Mouse (Mus musculus) G1E-ER4 (cell line): ENCODE data around the gene Smap2. TPM values are rescaled to one million over a fixed set of nuclear protein-coding genes. Genes with fewer than 3 reads are reported as not detected.

Source experiments
- GATA1 ChIP-seq: IDR thresholded peaks from one replicate; pipeline ENCODE4 v1.8.0; 2012; ENCODE audit warnings: low read length, inconsistent platforms
- polyA plus RNA-seq: library from polyadenylated mRNA; stranded (reverse); fragments of >175 nt; gene quantifications from 2 replicates; pipeline ENCODE4 v1.2.3, GENCODE M21; 2012

Gene Smap2
- polyA plus RNA-seq, 1 experiment: 36.8 TPM

DNA sequence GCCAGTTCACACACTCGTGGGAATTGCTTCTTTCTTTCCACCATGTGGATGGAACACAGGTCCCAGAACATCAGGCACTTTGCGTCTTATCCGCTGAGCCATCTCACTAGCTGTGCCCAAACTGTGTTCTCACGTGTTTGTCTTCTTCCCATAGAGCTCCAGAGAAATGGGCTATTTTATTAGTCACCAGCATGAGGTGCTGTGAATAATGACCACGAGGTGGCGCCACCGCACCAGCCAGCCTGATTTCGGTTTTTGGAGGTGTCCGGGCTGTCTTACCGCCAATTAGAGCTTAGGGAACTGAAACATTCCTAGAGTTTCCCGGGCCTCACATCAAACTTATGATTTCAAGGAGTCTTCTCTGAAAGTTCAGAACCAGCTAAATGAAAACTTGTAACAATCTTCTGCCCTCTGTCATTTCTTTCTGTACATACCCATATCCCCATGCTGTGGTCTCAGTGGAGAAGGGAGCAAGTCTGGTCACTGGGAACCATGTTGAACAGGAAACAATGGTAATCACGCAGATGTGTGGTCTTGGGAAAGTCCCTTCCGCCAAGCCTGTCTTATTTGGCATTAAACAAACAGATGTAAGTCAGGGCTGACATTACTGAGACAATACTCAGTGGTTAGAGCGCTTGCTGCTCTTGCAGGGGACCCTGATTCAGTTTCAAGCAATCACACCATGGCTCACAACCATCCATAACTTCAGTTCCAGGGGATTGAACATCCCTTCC is 11.8 kb upstream of the Smap2 start:
- no peak for TF ChIP-seq GATA1

DNA sequence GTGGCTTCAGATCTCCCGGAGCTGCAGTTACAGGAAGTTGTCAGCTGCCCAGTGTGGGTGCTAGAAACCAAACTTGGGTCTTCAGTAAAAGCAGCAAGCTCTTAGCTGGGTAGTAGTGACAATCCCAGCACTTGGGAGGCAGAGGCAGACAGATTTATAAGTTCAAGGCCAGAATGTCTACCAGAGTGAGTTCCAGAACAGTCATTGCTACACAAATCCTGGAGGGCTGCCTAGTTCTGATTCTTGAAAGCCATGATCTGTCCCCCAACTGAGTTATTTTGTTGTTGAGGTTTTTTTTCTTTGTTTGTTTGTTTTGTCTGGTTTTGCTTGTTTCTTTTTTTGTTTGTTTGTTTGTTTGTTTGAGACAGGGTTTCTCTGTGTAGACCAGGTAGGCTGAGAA is 11.1 kb upstream of the Smap2 start:
- no peak for TF ChIP-seq GATA1

DNA sequence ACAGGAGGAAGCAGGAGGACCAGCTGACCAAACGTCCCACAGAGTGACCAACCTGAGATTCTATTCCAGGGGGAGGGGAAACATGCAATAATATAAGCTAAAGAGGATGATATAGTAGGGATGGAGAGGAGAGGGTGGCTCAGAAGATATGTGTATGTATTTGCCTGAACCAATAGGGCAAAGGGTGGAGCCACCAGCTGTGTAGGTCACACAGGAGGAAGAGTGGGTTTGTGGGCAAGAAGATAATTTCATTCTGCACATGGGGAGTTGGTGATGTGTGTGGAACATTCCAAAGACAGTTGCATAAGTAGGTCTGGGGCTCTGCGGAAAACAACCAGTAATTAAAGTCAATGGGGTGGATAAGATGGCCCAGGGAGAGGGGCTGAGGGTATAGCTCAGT is 8.6 kb upstream of the Smap2 start:
- TF ChIP-seq GATA1: no peak

DNA sequence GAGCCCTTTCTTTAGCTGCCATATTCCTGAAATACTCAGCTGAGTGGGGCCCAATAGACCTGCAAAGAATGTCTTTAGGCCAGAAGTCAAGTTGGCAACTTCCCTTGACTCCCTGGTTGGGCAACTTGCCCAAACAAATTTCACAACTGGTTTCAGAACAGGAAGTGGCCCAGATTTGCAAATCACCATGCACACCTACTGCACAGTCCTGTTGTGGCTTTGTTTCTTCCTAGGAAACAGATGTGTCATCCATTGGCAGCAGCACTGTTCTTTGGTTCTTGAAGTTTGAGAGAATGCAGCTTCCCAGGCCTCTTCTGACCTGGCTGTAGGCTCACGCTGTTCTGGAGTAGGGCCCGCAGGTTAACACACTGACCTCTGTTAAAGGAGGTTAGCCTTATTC is 6.9 kb upstream of the Smap2 start:
- TF ChIP-seq GATA1: no peak

DNA sequence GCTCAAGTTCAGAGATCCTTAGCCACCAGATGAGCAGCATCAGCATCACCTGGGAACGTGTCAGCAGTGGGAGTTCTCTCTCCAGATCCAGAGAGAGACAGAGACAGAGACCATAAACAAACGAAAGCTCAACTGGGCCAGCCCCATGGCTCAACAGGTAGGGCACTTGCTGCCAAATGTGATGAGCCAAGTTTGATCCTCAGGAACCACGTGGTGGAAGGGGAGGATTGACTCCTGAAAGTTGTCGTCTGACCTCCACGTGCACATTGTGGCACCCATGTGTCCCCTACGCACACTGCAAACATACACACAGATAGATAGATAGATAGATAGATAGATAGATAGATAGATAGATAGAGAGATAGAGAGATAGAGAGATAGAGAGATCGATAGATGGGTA is 6.4 kb upstream of the Smap2 start:
- no peak for TF ChIP-seq GATA1

DNA sequence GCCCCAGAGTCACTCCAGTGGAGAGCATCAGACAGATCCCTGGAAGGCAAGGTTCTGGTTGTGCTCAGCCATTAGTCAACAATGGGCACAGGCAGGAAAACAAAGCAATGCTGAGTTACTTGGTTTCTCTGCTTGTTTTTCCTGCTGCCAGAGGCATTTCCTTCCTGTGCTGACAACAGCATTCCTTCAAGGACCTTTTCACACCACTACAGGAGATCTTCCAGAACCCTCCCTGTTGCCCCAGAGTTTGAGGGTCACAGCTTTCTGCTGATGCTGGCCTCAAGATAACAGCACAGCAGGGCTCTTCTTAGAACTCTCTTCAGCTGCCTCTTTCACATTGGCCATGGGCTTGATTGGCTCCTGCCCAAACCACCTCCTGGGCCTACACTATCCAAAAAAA is 4.9 kb upstream of the Smap2 start:
- no peak for TF ChIP-seq GATA1

DNA sequence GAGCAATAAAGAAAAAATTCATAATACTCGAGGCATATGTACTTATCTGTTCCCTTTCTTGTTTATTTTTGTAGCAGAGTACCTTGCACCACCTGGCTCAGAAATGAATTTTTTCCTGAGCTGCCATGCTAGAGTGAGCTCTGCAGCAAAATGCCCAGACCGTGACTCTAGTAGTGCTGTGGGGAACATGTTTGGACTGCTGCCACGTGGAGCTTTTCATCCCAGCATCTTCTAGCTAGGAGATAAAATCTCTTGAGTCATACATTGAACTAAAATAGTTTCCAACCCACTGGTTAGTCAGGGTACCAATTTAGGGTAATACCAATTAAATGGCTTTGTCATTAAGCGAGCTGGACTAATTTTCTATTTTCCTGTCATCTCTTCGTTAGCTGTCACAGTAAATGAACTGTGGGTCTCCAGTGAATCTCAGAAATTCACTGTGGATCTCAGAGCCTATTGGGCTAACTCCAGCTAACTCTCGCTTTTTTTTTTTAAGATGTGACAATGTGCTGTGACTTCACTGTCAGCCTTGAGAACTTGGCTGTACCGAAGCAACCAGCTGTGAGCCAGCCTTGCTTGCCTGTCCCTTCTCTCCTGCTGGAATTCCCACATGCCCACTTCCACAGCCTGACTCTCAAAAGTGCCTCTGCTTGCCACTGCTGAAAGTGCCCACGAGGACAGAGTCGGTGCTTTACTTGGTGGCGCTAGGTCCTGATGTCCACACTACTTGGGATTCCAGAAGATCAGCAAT is 3.2 kb upstream of the Smap2 start:
- no peak for TF ChIP-seq GATA1

DNA sequence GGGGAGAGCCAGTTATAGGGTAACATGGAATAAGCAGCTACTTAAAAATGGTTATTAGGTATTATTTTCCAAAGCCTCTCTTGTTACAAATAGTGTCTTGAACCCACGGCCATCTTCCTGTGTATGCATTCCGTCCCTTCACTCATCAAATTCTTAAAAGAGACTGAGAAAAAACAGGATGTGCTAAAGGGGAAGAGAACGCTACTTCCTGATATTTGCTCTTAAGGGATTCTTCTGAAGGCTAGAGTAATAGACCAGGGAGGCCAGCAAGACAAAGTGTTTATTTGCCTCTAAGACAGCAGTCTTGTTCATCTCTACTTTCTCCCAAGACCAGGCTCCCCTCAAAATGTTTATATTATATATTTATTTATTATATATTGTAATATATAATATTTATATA is 1.2 kb upstream of the Smap2 start:
- TF ChIP-seq GATA1: no peak

DNA sequence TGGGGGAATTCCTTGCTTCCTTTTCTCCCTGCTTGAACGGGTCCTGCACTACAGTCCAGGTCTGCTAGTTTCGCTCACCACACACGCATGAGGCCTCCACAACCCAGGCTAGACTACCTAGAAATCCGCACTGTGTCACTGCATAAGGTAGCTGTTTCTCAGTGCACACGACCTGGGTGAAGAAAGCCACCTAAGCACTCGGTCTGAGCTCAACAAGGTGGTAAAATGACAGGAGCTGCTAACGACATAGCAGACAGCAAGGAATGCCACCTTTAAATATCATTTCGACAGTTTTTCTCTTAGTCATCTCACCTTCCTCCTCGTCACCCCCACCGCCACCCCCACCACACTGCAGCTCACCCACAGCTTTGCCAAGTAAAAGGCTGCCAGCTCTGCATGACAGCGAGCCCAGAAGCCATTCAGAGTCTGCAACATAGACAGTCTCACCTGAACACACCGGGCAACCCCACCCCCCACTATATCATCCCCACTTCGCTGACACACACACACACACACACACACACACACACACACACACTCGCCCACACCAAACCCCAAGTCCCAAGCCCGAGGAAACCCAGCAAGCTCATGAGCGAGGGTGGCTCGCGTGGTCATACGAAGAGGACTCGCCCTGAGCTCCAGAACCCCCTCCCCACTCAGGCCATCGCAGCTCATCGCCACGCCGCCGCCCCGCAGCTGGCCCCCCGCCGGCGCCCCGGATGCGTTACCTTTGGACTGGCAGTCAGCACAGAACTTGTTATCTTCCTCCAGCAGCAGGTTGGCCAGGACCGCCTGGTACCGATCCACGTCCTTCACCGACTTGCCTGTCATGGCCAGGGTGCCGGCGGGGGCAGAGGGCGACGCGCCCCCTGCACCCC is 787 bp downstream of the Smap2 start:
- no peak for TF ChIP-seq GATA1

DNA sequence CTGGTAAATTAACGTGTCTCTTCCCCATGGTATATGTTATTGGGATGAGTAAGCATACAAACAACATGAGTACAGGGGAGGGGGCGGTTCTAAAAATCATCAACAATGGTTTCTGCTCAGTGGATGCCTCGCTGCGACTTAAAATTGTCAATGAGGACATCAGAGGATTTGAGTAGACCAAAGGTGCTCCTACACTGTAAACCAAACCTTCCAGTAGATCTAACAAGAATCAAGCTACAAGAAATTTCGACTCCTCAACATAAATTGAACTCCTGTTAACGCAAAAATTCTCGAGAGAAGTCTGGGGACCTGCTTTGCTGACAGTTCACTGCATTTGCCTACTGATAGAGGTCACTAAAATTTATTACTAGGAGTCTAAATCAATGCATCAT is 1.8 kb downstream of the Smap2 start:
- TF ChIP-seq GATA1: no peak

DNA sequence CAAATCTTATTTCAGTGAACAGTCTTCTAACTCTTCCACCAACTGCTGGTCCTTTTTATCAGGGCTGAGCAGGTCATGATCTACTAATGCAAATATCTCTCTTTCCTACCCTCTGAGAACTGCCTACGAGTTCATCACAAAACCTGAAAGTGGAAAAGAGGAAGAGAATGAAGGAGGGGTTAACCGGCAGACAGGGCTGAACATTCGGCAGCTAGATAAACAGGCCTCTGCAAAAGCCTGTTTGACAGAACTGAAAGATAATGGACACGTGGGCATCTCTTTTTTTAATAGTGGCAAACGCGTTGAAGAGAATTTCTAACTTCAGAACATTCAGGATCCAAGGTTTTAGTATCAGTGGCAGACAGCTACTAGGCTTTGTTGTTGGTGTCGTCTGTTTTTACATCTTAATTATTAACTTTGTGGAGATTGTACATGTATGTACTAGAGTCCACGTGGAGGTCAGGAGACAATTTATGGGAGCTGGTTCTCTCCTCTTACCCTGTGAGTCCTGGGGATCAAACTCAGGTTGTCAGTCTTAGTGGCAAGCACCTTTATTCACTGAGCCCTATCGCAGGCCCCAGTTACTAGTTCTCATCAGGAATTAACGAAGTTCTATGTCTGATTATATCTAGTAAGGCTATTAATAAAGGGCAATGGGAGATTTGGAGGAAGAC is 2.3 kb downstream of the Smap2 start:
- peak; percentile 84 for TF ChIP-seq GATA1

DNA sequence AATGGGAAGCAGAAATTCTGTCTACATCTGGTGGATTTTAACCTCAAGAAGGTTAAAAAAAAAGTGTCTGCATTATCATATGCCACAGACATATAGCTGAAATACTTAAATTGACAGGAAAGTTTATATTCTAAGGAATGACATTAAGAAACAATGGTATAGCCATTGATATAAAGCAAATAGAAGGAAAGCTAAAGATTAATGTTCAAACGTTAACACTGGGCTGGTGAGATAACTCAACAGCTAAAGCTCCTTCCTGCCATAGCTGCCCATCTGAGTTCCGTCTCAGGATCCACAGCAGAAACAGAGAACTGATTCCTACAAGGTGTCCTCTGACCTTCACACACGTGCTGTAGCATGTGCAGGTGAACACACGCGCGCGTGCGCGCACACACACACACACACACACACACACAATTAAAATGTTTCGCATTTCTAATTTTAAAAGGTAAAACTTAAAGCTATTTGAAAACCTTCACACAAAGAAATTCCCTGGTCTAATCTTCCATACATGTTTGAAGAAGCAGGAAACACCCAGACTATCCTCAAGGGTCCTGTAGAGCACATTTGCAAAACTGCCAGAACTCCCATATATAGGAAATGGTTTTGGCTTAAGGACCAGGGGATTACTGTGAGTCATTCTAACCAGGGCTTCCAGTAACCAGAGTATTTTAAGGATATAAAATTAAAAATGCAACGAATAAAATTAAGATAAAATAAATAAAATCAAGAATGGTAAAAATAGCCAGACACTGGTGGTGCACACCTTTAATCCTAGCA is 6.1 kb downstream of the Smap2 start:
- TF ChIP-seq GATA1: no peak

DNA sequence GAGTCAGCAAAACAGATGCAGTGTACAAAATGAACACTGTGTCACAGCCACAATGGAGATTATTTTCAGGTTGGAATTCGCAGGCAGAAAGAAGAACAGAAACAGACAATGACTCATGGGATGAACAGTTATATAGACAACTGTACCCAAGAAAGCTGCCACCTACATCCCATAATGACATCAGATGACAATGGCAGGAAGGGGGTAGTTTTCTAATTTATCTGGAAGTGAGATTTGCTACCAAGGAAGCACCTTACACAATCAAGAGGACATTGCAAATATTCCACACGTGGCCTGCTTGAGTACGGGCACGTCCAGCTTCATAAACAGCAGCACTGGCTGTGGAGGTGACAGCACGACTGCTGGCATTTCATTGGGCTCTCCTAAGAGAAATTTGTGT is 7.9 kb downstream of the Smap2 start:
- no peak for TF ChIP-seq GATA1

DNA sequence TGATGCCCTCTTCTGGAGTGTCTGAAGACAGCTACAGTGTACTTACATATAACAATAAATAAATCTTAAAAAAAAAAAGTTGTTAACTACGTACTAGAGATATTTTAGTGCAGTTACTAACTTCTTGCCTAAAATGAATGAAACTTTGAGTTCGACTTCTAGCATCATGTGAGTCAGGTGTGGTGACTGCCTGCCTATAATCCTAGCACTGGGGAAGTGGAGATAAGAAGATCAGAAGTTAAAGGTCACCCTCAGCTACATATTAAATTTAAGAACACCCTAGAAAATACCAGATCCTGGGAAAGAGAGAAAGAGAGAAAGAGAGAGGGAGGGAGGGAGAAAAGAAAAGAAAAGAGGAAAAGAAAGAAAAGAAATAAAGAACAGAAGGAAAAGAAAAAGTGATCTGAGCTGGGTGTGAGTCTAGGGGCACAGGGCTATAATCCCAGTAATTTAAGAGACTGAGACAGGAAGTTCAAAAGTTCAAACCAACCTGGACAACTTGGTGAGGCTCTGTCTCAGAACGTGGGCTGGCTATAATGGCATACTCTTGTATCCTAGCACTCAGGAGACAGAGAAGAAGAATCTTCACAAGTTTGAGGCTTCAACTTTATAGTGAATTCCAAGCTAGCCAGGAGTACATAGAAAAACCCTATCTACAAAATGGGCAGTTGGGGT is 8.8 kb downstream of the Smap2 start:
- TF ChIP-seq GATA1: no peak
